Mouse (Mus musculus) thymus, adult 2 months (tissue): ENCODE data around the gene Dnajc13.

Experiments used
- CTCF ChIP-seq: fragments of 200-500 bp; IDR thresholded peaks from 2 replicates; pipeline ENCODE4 v1.5.1; 2012; ENCODE audit warnings: mild to moderate bottlenecking, control low read depth, low read length, moderate library complexity, borderline replicate concordance; ENCODE audit not compliant: control insufficient read depth, poor library complexity, insufficient read depth; ENCODE audit errors: extremely low read depth
- POLR2A ChIP-seq: fragments of 200-500 bp; IDR thresholded peaks from 2 replicates; pipeline ENCODE4 v1.6.1; 2012; ENCODE audit warnings: mild to moderate bottlenecking, low read length, control low read depth, moderate library complexity; ENCODE audit not compliant: control insufficient read depth, poor library complexity, insufficient read depth; ENCODE audit errors: extremely low read depth

- no peak for TF ChIP-seq CTCF
- TF ChIP-seq POLR2A, result no peak
Observed at GRCm38 (mm10) chr9:104260306-104260705, 2.4 kb downstream of the Dnajc13 start.
